Mouse (Mus musculus) hindbrain, embryonic 14.5 days (tissue): ENCODE results near the gene Nr1i3. TPM values are rescaled to one million over a fixed set of nuclear protein-coding genes. Genes with fewer than 3 reads are reported as not detected.

ENCODE experiments used
- ATAC-seq: fragments of 200-750 bp; cut with Nextera tagmentation; 2 replicates; pipeline ENCODE4 v1.8.0; 2017; ENCODE audit warnings: moderate number of reproducible peaks, mild to moderate bottlenecking, moderate TSS enrichment, moderate library complexity; ENCODE audit not compliant: low FRiP score
- DNase-seq: peaks from one replicate; pipeline ENCODE4 v3.0.0-alpha.2; 2015; ENCODE audit warnings: low spot score
- H3K27ac ChIP-seq: fragments of 300-500 bp; sonication (generic); 2 replicates; pipeline ENCODE4 v1.5.1; 2014; ENCODE audit warnings: mild to moderate bottlenecking, moderate library complexity
- H3K27me3 ChIP-seq: fragments of 300-500 bp; sonication (generic); 2 replicates; pipeline ENCODE4 v1.6.1; 2014; ENCODE audit warnings: mild to moderate bottlenecking, low read length, mixed read lengths; ENCODE audit not compliant: control insufficient read depth, insufficient read depth
- H3K36me3 ChIP-seq: fragments of 300-500 bp; sonication (generic); replicated peaks from 2 replicates; pipeline ENCODE4 v1.6.1; 2014; ENCODE audit not compliant: control insufficient read depth, insufficient read depth
- H3K4me1 ChIP-seq: fragments of 300-500 bp; sonication (generic); replicated peaks from 2 replicates; pipeline ENCODE4 v1.6.1; 2014; ENCODE audit warnings: antibody characterized with exemption, low read length, mixed read lengths; ENCODE audit not compliant: control insufficient read depth, insufficient read depth
- H3K4me2 ChIP-seq: fragments of 300-500 bp; sonication (generic); replicated peaks from 2 replicates; pipeline ENCODE4 v1.6.1; 2014; ENCODE audit warnings: mild to moderate bottlenecking, moderate library complexity
- H3K4me3 ChIP-seq: fragments of 300-500 bp; sonication (generic); replicated peaks from 2 replicates; pipeline ENCODE4 v1.5.1; 2014; ENCODE audit warnings: mild to moderate bottlenecking, low read length
- H3K9ac ChIP-seq: fragments of 300-500 bp; sonication (generic); 2 replicates; pipeline ENCODE4 v1.6.1; 2014
- H3K9me3 ChIP-seq: fragments of 300-500 bp; sonication (generic); 2 replicates; pipeline ENCODE4 v1.6.1; 2016; ENCODE audit warnings: low read length; ENCODE audit not compliant: control insufficient read depth
- WGBS: fragments of 180-500 bp; shearing (Covaris S2); extraction: QIAGEN DNeasy Blood & Tissue Kit; methylation state at CpG from one replicate; pipeline ENCODE4 v1.1.7; 2014; 5-methylcytosine and 5-hydroxymethylcytosine counted together
- polyA plus RNA-seq: library from polyadenylated mRNA; unstranded; fragments of >200 nt; fragmentation: Nextera tagmentation; extraction: Ambion mirVana; gene quantifications from 2 replicates; pipeline ENCODE4 v1.2.1, GENCODE M21; 2014

The Nr1i3 gene
- polyA plus RNA-seq, 1 experiment from 2014 or later, result 0.21 TPM

DNA sequence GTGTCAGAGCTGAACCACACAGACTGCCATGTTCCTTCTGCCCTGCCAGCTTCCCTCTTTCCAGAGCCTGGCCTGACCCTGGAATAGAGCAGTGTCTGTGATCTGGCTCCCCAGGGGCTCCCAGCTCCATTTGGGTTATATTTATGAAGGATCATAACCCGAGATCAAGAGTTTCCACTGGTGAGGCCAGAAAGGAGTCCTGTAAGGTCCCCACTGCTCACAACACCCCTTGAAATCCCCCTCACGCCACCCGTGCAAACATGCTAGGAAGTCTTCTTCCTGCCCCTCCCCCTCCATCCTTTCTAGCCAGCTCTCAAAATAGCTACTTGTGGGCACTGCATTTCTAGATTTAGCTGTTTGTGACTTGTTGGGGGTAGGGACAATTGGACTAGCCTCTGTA, 30.1 kb upstream of the Nr1i3 start:
- 80% methylated on average over 3 of the region's 3 CpGs for WGBS

DNA sequence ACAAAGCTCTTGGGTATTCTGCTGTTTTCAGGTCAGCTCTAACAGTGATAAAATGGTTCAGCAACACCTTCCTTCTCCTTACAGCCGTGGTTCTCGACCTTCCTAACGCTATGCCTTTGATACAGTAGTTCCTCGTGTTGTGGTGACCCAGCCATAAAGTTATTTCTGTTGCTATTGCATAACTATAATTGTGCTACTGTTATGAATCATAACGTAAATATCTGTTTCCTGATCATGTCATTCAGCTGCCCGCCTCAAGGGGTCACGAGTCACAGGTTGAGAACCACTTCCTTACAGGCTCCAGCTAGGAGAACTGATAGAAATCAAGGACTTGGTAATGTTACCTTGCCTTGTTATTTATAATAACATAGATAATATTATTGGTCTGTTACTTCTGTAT, 29.5 kb upstream of the Nr1i3 start:
- Histone ChIP-seq H3K9ac (no peak overlapping the region), H3K4me3 (no peak overlapping the region), H3K36me3 (no peaks in the 10 kb centered on the region), H3K9me3 (no peaks in the 10 kb centered on the region), H3K27me3 (no peaks in the 10 kb centered on the region), H3K4me1 (peaks cover 13% of the 10 kb centered on the region), H3K4me2 (no peak overlapping the region), H3K27ac (no peak overlapping the region)
- WGBS, result 91% methylated on average over 7 of the region's 7 CpGs
- no peak for DNase-seq
- ATAC-seq, result no peak

More for the DNA sequence above, 30.1 kb upstream of the Nr1i3 start:
- no peak for ATAC-seq
- Histone ChIP-seq H3K9me3 (no peaks in the 10 kb centered on the region), H3K9ac (no peak overlapping the region), H3K4me2 (no peak overlapping the region), H3K4me3 (no peak overlapping the region), H3K4me1 (peaks cover 7% of the 10 kb centered on the region; the same call in 1 of the 2 replicates), H3K36me3 (no peaks in the 10 kb centered on the region), H3K27ac (no peak overlapping the region), H3K27me3 (no peaks in the 10 kb centered on the region)
- DNase-seq, result no peak

DNA sequence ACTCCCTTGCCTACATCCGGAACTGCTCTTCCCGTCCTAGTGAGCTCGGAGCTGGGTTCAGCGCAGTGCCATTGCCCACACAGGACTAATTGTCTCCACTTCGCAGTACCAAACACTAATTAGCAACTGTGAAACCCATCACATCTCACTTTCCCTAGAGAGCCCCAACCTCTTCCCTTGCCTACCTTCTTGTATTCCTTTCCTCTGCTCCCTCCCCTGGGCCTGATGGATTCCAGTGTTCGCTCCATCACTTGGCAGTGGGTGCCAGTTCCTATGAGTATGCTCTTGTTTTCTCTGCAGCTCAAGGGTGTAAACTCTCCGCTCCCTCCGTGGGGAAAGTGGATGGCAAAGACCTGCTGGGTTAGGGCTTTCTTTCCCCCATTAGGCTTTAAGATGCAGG, 28.1 kb upstream of the Nr1i3 start:
- Histone ChIP-seq H3K4me2 (no peak overlapping the region), H3K36me3 (no peaks in the 10 kb centered on the region), H3K27ac (no peak overlapping the region), H3K27me3 (no peaks in the 10 kb centered on the region), H3K4me3 (no peak overlapping the region), H3K9me3 (no peaks in the 10 kb centered on the region), H3K4me1 (peaks cover 19% of the 10 kb centered on the region), H3K9ac (no peak overlapping the region)
- 67% methylated on average over 8 of the region's 8 CpGs for WGBS
- ATAC-seq (no peak), DNase-seq (no peak)

DNA sequence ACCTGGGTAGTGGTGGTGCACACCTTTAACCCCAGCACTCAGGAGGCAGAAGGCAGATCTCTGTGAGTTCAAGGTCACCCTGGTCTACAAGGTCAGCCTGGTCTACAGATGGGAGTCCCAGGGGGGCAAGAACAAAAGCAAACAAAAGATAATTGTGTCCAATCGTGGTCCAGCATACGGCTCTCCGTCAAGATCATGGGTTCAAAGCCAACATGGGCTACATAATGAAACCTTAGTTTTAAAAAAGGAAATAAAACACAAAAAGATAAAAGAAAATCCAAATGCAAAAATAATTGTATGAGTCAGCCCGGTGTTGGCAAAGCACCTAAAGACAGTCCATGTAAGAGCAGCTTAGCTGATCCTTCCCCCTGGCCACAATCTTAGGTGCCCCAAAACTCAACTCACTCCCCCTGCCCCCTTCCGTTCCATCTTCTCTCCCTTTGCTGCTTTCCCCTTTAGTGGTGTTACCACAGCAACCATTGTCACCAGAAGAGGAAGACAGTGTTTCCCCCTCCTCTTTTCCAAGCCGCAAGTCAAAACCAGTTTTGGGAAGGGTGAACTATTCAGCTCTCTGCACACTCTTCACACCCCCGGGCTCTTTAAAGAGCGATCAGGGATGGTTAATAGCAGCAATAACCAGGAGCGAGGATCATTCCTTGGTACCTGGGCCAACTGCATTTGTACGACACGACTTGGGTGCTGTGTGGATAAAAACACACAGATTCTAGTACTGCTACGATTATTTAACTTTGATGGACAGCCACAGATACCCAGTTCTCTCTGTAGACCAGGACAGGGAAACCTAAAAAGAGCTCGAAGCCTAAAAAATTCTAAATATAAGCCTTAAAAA, 25.7 kb upstream of the Nr1i3 start:
- no peak for ATAC-seq
- H3K4me1 ChIP-seq, result peaks cover 24% of the 10 kb centered on the region
- H3K4me2 ChIP-seq, result peak overlapping the region; percentile 19; the same call in 1 of the 2 replicates
- no peak overlapping the region for H3K9ac ChIP-seq
- no peak for DNase-seq
- no peaks in the 10 kb centered on the region for H3K9me3 ChIP-seq
- no peak overlapping the region for H3K4me3 ChIP-seq
- WGBS, result 18% methylated on average over 13 of the region's 13 CpGs
- H3K27ac ChIP-seq, result 0 out of 2 replicates have a peak overlapping the region, but pooled peaks have one; percentile 48
- H3K27me3 ChIP-seq, result peaks cover 8% of the 10 kb centered on the region; the same call in 1 of the 2 replicates
- no peaks in the 10 kb centered on the region for H3K36me3 ChIP-seq

DNA sequence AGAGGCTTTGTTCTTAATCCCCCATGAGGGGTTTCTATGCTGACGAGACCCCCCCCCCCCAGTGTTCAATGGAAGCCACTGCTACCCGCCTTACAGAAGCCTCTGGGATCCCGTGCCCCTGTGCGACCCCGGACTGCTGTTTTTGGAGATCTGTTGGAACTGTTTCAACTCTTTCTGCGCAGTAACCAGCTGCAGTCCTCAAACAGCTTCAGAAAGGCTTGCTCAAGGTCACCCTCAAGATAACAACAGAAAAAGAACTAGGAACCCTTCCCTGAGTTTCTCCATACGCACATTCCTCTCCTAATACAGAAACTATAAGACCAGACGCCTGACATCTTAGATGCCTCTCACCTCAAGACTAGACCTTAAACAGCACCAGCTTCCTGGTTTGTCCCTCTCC, 24.7 kb upstream of the Nr1i3 start:
- ATAC-seq (no peak), DNase-seq (no peak)
- peaks cover 9% of the 10 kb centered on the region; the same call in 1 of the 2 replicates for H3K27me3 ChIP-seq
- WGBS, result 9% methylated on average over 8 of the region's 8 CpGs
- no peak overlapping the region for H3K4me3 ChIP-seq
- peak overlapping the region; percentile 32; the same call in 1 of the 2 replicates for H3K27ac ChIP-seq
- no peak overlapping the region for H3K9ac ChIP-seq
- peaks cover 32% of the 10 kb centered on the region for H3K4me1 ChIP-seq
- H3K36me3 ChIP-seq, result no peaks in the 10 kb centered on the region
- 0 out of 2 replicates have a peak overlapping the region, but pooled peaks have one; percentile 15 for H3K4me2 ChIP-seq
- H3K9me3 ChIP-seq, result no peaks in the 10 kb centered on the region

DNA sequence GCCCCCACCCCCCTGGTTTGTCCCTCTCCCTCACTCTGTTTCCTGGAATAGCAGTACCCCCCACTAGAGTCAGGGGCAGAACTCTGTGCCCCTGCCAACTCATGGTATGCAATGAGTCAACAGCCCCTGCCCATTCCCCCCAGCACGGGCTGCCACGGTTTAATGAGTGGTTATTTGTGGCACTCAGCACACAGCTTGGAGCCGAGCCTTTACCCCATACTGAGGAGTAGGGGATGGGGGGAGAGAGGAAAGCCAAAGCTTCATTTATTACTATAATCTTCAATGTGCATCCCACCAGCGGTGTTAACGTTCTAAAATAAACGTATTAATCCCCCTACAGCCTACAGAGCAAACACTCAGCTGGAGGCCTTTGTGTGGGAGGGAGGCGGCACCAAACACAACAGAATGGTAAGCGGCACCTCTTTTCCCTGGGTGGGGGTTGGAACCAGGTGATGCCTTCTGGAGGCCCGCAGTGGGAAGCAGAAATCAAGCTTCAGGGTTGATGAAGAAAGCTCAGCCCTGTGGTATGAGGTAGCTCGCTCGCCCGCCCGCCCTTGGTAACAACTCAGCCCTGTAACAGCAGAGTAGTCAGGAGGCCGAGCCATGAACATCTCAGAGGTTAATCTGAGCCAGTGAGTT, 24.2 kb upstream of the Nr1i3 start:
- peaks cover 15% of the 10 kb centered on the region for H3K27me3 ChIP-seq
- H3K9me3 ChIP-seq, result no peaks in the 10 kb centered on the region
- ATAC-seq (peak; percentile 54; the same call in 1 of the 2 replicates), DNase-seq (no peak)
- peaks cover 32% of the 10 kb centered on the region for H3K4me1 ChIP-seq
- H3K36me3 ChIP-seq, result no peaks in the 10 kb centered on the region
- H3K9ac ChIP-seq, result no peak overlapping the region; the same call in 1 of the 2 replicates
- H3K4me3 ChIP-seq, result no peak overlapping the region
- H3K4me2 ChIP-seq, result 0 out of 2 replicates have a peak overlapping the region, but pooled peaks have one; percentile 15
- peak overlapping the region; percentile 32; the same call in 1 of the 2 replicates for H3K27ac ChIP-seq
- WGBS, result 27% methylated on average over 14 of the region's 14 CpGs

DNA sequence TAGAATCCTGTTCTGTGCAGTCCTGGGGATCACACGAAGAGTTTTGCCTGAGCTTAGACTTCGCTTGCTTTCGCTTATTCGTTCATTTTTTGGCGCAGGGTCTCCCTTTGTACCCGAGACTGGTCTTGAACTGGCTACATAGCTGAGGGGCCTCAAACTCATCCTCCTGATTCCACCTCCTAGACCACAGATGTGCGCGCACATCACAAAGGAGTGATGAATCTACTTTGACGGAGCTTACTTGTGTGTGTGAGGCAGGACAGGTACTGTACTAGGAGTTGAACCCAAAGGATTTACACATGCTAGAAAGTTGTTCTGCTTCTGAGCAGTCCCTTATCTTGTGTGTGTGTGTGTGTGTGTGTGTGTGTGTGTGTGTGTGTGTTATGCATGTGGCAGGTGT, 22.9 kb upstream of the Nr1i3 start:
- WGBS, result 95% methylated on average over 9 of the region's 9 CpGs
- H3K27me3 ChIP-seq, result peaks cover 19% of the 10 kb centered on the region
- H3K4me3 ChIP-seq, result no peak overlapping the region
- no peaks in the 10 kb centered on the region for H3K9me3 ChIP-seq
- no peak for DNase-seq
- H3K27ac ChIP-seq, result no peak overlapping the region
- peaks cover 36% of the 10 kb centered on the region for H3K4me1 ChIP-seq
- H3K9ac ChIP-seq, result no peak overlapping the region
- no peak for ATAC-seq
- H3K4me2 ChIP-seq, result no peak overlapping the region
- H3K36me3 ChIP-seq, result no peaks in the 10 kb centered on the region

DNA sequence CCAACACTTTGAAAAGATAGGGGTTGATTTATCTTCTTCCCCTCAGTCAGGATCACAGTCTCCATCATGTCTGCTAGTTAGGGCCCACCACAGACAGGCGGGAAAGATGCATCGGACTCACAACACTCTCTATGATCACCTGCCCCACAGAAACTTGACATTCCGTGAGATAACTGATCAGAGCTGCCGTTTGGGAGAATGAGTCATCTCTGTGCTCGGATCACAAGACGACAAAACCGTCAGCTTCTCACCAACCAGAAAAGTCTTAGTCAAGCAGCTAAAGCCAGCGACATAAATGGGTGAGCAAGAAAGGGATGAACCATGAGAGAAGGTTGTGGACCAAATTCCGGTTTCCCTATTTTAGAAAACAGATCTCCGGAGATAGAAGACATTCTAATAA, 21.5 kb upstream of the Nr1i3 start:
- H3K36me3 ChIP-seq, result no peaks in the 10 kb centered on the region
- 47% methylated on average over 10 of the region's 10 CpGs for WGBS
- ATAC-seq (no peak), DNase-seq (no peak)
- no peak overlapping the region for H3K9ac ChIP-seq
- H3K4me1 ChIP-seq, result peaks cover 42% of the 10 kb centered on the region
- H3K4me2 ChIP-seq, result peak overlapping the region; percentile 98
- H3K27ac ChIP-seq, result peak overlapping the region; percentile 28; the same call in 1 of the 2 replicates
- no peak overlapping the region for H3K4me3 ChIP-seq
- H3K27me3 ChIP-seq, result peaks cover 33% of the 10 kb centered on the region
- no peaks in the 10 kb centered on the region for H3K9me3 ChIP-seq
